Mouse (Mus musculus): ENCODE measurements around the gene Tfap4. TPM values are rescaled to one million over a fixed set of nuclear protein-coding genes. Genes with fewer than 3 reads are reported as not detected.

The Tfap4 gene
- polyA plus RNA-seq, 1 experiment from 2014 or later, result 13.2 TPM

- 25% methylated on average over 3 of the region's 3 CpGs for WGBS
- Histone ChIP-seq H3K27ac (ENCODE audit: low read length) (no peak overlapping the region), H3K4me3 (replicated peaks; ENCODE audit: low read length) (no peak overlapping the region), H3K9ac (replicated peaks; ENCODE audit: low read depth, low read length) (no peak overlapping the region), H3K27me3 (replicated peaks; ENCODE audit: control insufficient read depth, insufficient read depth, low read length) (no peaks in the 10 kb centered on the region), H3K36me3 (ENCODE audit: control insufficient read depth, insufficient read depth) (no peaks in the 10 kb centered on the region), H3K4me1 (replicated peaks; ENCODE audit: control insufficient read depth, insufficient read depth, low read length) (peaks cover 36% of the 10 kb centered on the region), H3K4me2 (ENCODE audit: low read length) (no peak overlapping the region), H3K9me3 (ENCODE audit: control insufficient read depth, low read length) (no peaks in the 10 kb centered on the region)
- ATAC-seq, result no peak
These were observed 42.5 kb upstream of the Tfap4 start for GRCm38 (mm10) chr16:4602189-4602588.

DNA sequence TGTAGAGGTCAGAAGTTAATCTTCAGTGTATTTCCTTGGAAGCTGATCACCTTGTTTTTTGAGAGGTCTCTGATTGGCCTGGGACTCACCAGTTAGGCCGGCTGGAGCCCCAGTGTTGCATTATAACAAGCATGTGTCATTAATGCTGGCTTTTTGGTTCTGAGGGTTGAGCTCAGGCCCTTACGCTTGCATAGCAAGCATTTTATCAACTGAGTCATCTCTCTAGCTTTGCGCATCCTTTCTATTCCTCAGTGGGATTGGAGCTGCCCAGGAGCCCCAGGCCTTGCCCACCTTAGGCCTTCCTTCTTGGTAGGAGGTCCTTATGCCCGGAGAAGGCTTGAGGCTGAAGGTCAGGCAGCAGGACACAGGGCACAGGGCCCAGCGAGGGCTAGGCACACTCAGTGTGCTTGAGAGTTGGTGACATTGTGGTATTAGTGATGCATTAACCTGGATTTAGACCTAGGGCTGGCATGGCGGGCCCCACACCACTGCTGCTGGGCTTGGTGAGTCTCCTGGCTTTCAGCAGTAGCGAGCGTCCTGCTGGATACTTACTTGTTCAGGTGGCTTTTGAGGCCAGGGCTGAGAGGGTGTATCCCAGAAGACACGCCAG, 41.2 kb upstream of the Tfap4 start:
- ATAC-seq, result no peak
- Histone ChIP-seq H3K4me1 (replicated peaks; ENCODE audit: control insufficient read depth, insufficient read depth, low read length) (peaks cover 40% of the 10 kb centered on the region), H3K9ac (replicated peaks; ENCODE audit: low read depth, low read length) (no peak overlapping the region), H3K27me3 (replicated peaks; ENCODE audit: control insufficient read depth, insufficient read depth, low read length) (no peaks in the 10 kb centered on the region), H3K36me3 (ENCODE audit: control insufficient read depth, insufficient read depth) (no peaks in the 10 kb centered on the region), H3K27ac (ENCODE audit: low read length) (no peak overlapping the region), H3K9me3 (ENCODE audit: control insufficient read depth, low read length) (no peaks in the 10 kb centered on the region), H3K4me3 (replicated peaks; ENCODE audit: low read length) (no peak overlapping the region), H3K4me2 (ENCODE audit: low read length) (no peak overlapping the region)
- 84% methylated on average over 9 of the region's 9 CpGs for WGBS

DNA sequence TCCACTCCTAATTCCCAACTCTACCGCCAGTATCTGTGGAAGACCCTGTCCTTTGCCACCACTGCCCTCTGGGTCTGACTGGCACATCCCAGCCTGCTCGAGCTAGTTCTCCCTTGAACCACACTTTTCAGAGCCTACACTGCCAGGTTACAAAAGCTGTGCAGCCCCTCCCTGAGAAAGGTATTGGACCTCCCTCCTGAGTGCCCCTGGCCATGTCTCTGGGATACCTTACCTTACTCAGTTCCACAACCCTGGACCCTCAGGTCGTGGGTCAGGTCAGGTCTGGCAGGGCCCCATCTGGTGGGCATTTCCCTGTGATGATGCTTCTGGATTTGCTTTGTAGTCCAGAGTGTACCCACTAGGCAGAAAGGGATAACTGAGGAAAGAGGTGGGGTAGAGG, 40.0 kb upstream of the Tfap4 start:
- Histone ChIP-seq H3K27ac (ENCODE audit: low read length) (no peak overlapping the region), H3K36me3 (ENCODE audit: control insufficient read depth, insufficient read depth) (no peaks in the 10 kb centered on the region), H3K27me3 (replicated peaks; ENCODE audit: control insufficient read depth, insufficient read depth, low read length) (no peaks in the 10 kb centered on the region), H3K9me3 (ENCODE audit: control insufficient read depth, low read length) (no peaks in the 10 kb centered on the region), H3K4me2 (ENCODE audit: low read length) (no peak overlapping the region), H3K4me3 (replicated peaks; ENCODE audit: low read length) (no peak overlapping the region), H3K4me1 (replicated peaks; ENCODE audit: control insufficient read depth, insufficient read depth, low read length) (peaks cover 45% of the 10 kb centered on the region), H3K9ac (replicated peaks; ENCODE audit: low read depth, low read length) (no peak overlapping the region)
- WGBS, result 86% methylated on average over 3 of the region's 3 CpGs
- ATAC-seq, result no peak

DNA sequence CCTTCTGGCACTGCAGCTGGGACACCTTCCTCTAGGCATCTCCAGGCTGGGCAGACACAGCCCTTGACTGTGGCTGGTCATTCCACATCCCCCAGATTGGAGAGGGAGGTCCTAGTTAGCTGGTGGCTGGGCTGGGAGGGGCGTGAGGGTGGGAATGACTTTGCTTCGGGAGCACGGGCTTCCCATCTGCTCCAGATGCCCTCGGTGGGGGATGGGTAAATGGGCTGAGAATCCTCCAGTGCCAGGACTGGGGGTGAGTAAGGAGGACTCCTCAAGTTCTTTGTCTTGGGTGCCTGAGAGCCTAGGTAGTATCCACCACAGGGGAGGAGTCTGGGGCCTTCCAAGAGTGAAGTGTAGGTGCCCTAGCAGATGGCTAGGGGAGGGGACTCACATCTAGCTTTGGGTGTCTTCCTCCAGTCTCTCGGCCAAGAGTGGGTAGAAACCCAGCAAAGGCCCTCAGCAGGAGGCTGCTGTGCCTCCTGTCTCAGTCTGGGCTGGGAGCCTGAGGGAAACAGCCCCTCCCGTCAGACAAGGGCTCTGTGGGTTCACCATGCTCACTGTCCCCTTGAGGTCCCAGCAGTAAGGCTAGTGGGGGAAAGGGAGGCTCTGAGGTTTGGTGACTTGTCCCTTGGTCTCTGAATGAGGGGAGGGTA, 39.4 kb upstream of the Tfap4 start:
- no peak overlapping the region for H3K9ac ChIP-seq (replicated peaks; ENCODE audit: low read depth, low read length)

DNA sequence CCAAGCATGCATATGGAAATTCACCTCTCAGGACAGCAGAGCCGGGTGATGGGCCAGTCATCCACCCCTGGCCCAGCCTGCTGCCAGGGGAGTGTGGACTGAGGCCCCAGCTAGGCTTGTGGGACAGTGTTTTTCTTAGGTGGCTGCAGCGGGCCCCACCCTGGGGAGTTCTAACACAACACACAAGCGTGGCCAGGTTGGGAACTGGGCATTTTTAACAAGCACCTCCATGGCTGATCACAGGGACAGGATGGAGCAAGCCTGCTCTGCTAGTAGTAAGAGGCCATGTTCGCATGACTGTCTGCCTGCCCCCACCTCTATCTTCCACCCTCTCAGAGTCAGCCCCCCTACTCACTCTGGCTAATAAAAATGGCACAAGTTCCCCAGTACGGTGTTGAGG, 38.4 kb upstream of the Tfap4 start:
- peaks cover 53% of the 10 kb centered on the region for H3K4me1 ChIP-seq (replicated peaks; ENCODE audit: control insufficient read depth, insufficient read depth, low read length)
- peak overlapping the region; percentile 19 for H3K9ac ChIP-seq (replicated peaks; ENCODE audit: low read depth, low read length)
- H3K27ac ChIP-seq (ENCODE audit: low read length), result no peak overlapping the region
- no peaks in the 10 kb centered on the region for H3K36me3 ChIP-seq (ENCODE audit: control insufficient read depth, insufficient read depth)
- no peak overlapping the region for H3K4me2 ChIP-seq (ENCODE audit: low read length)
- H3K9me3 ChIP-seq (ENCODE audit: control insufficient read depth, low read length), result no peaks in the 10 kb centered on the region
- no peak overlapping the region for H3K4me3 ChIP-seq (replicated peaks; ENCODE audit: low read length)
- ATAC-seq, result no peak
- no peaks in the 10 kb centered on the region for H3K27me3 ChIP-seq (replicated peaks; ENCODE audit: control insufficient read depth, insufficient read depth, low read length)
- 74% methylated on average over 5 of the region's 5 CpGs for WGBS

More for the DNA sequence above, 39.4 kb upstream of the Tfap4 start:
- Histone ChIP-seq H3K27me3 (replicated peaks; ENCODE audit: control insufficient read depth, insufficient read depth, low read length) (no peaks in the 10 kb centered on the region), H3K36me3 (ENCODE audit: control insufficient read depth, insufficient read depth) (no peaks in the 10 kb centered on the region), H3K4me2 (ENCODE audit: low read length) (no peak overlapping the region), H3K27ac (ENCODE audit: low read length) (no peak overlapping the region), H3K4me1 (replicated peaks; ENCODE audit: control insufficient read depth, insufficient read depth, low read length) (peaks cover 45% of the 10 kb centered on the region), H3K9me3 (ENCODE audit: control insufficient read depth, low read length) (no peaks in the 10 kb centered on the region), H3K4me3 (replicated peaks; ENCODE audit: low read length) (no peak overlapping the region)
- ATAC-seq, result no peak
- 21% methylated on average over 6 of the region's 6 CpGs for WGBS

GRCm38 (mm10) chr16:4597296-4597695, 37.6 kb upstream of the Tfap4 start:
- Histone ChIP-seq H3K4me3 (replicated peaks; ENCODE audit: low read length) (no peak overlapping the region), H3K9me3 (ENCODE audit: control insufficient read depth, low read length) (no peaks in the 10 kb centered on the region), H3K4me2 (ENCODE audit: low read length) (peak overlapping the region; percentile 91; the same call in 1 of the 2 replicates), H3K27me3 (replicated peaks; ENCODE audit: control insufficient read depth, insufficient read depth, low read length) (no peaks in the 10 kb centered on the region), H3K4me1 (replicated peaks; ENCODE audit: control insufficient read depth, insufficient read depth, low read length) (peaks cover 61% of the 10 kb centered on the region), H3K9ac (replicated peaks; ENCODE audit: low read depth, low read length) (0 out of 2 replicates have a peak overlapping the region, but pooled peaks have one; percentile 20), H3K36me3 (ENCODE audit: control insufficient read depth, insufficient read depth) (no peaks in the 10 kb centered on the region), H3K27ac (ENCODE audit: low read length) (0 out of 2 replicates have a peak overlapping the region, but pooled peaks have one; percentile 45)
- no peak for ATAC-seq
- 52% methylated on average over 7 of the region's 7 CpGs for WGBS

GRCm38 (mm10) chr16:4596836-4597235, 37.2 kb upstream of the Tfap4 start:
- H3K27me3 ChIP-seq (replicated peaks; ENCODE audit: control insufficient read depth, insufficient read depth, low read length), result no peaks in the 10 kb centered on the region
- H3K4me1 ChIP-seq (replicated peaks; ENCODE audit: control insufficient read depth, insufficient read depth, low read length), result peaks cover 57% of the 10 kb centered on the region
- peak overlapping the region; percentile 91; the same call in 1 of the 2 replicates for H3K4me2 ChIP-seq (ENCODE audit: low read length)
- 27% methylated on average over 2 of the region's 2 CpGs for WGBS
- no peak overlapping the region for H3K4me3 ChIP-seq (replicated peaks; ENCODE audit: low read length)
- no peak for ATAC-seq
- H3K9me3 ChIP-seq (ENCODE audit: control insufficient read depth, low read length), result no peaks in the 10 kb centered on the region
- H3K36me3 ChIP-seq (ENCODE audit: control insufficient read depth, insufficient read depth), result no peaks in the 10 kb centered on the region
- H3K27ac ChIP-seq (ENCODE audit: low read length), result 0 out of 2 replicates have a peak overlapping the region, but pooled peaks have one; percentile 45
- 0 out of 2 replicates have a peak overlapping the region, but pooled peaks have one; percentile 20 for H3K9ac ChIP-seq (replicated peaks; ENCODE audit: low read depth, low read length)

GRCm38 (mm10) chr16:4596141-4596728, 36.6 kb upstream of the Tfap4 start:
- H3K36me3 ChIP-seq (ENCODE audit: control insufficient read depth, insufficient read depth), result no peaks in the 10 kb centered on the region
- no peaks in the 10 kb centered on the region for H3K9me3 ChIP-seq (ENCODE audit: control insufficient read depth, low read length)
- 7% methylated on average over 3 of the region's 3 CpGs for WGBS
- H3K4me1 ChIP-seq (replicated peaks; ENCODE audit: control insufficient read depth, insufficient read depth, low read length), result peaks cover 57% of the 10 kb centered on the region
- H3K4me2 ChIP-seq (ENCODE audit: low read length), result peak overlapping the region; percentile 91
- H3K27me3 ChIP-seq (replicated peaks; ENCODE audit: control insufficient read depth, insufficient read depth, low read length), result no peaks in the 10 kb centered on the region
- 0 out of 2 replicates have a peak, but pooled peaks have one; percentile 5 for ATAC-seq
- H3K4me3 ChIP-seq (replicated peaks; ENCODE audit: low read length), result peak overlapping the region; percentile 57
- peak overlapping the region; percentile 61; the same call in 1 of the 2 replicates for H3K27ac ChIP-seq (ENCODE audit: low read length)
- H3K9ac ChIP-seq (replicated peaks; ENCODE audit: low read depth, low read length), result peak overlapping the region; percentile 83

GRCm38 (mm10) chr16:4595527-4595963, 35.9 kb upstream of the Tfap4 start:
- Histone ChIP-seq H3K9ac (replicated peaks; ENCODE audit: low read depth, low read length) (peak overlapping the region; percentile 83), H3K36me3 (ENCODE audit: control insufficient read depth, insufficient read depth) (no peaks in the 10 kb centered on the region; the same call in 1 of the 2 replicates), H3K9me3 (ENCODE audit: control insufficient read depth, low read length) (no peaks in the 10 kb centered on the region), H3K4me2 (ENCODE audit: low read length) (peak overlapping the region; percentile 91), H3K4me1 (replicated peaks; ENCODE audit: control insufficient read depth, insufficient read depth, low read length) (peaks cover 57% of the 10 kb centered on the region), H3K4me3 (replicated peaks; ENCODE audit: low read length) (peak overlapping the region; percentile 57), H3K27ac (ENCODE audit: low read length) (peak overlapping the region; percentile 91), H3K27me3 (replicated peaks; ENCODE audit: control insufficient read depth, insufficient read depth, low read length) (no peaks in the 10 kb centered on the region)
- no peak for ATAC-seq
- 0% methylated on average over 5 of the region's 5 CpGs for WGBS
